Mouse (Mus musculus) lung, postnatal 0 days (tissue): ENCODE measurements at regions not wholly inside any gene's neighbourhood (a gene's known extent, or its start where the extent isn't known, plus 50 kb on each side); places are given as distances from the start of the nearest gene placed in this dataset.

Experiments
- ATAC-seq: fragments of 200-750 bp; cut with Nextera tagmentation; 2 replicates; pipeline ENCODE4 v1.8.0; 2017; ENCODE audit warnings: moderate library complexity
- DNase-seq: peaks from one replicate; pipeline ENCODE4 v3.0.0-alpha.2; 2016; ENCODE audit warnings: low spot score
- H3K27ac ChIP-seq: fragments of 300-500 bp; sonication (generic); 2 replicates; pipeline ENCODE4 v1.5.1; 2014; ENCODE audit warnings: antibody characterized with exemption, mild to moderate bottlenecking, low read length, mixed read lengths
- H3K27me3 ChIP-seq: fragments of 300-500 bp; sonication (generic); replicated peaks from 2 replicates; pipeline ENCODE4 v1.6.1; 2014; ENCODE audit warnings: low read length, mixed read lengths; ENCODE audit not compliant: insufficient read depth
- H3K36me3 ChIP-seq: fragments of 300-500 bp; sonication (generic); 2 replicates; pipeline ENCODE4 v1.6.1; 2014; ENCODE audit warnings: low read length, mixed read lengths; ENCODE audit not compliant: insufficient read depth
- H3K4me1 ChIP-seq: fragments of 300-500 bp; sonication (generic); 2 replicates; pipeline ENCODE4 v1.6.1; 2014; ENCODE audit warnings: antibody characterized with exemption, low read depth, low read length, mixed read lengths; ENCODE audit not compliant: insufficient read depth
- H3K4me2 ChIP-seq: fragments of 300-500 bp; sonication (generic); replicated peaks from 2 replicates; pipeline ENCODE4 v1.6.1; 2014; ENCODE audit warnings: low read depth, mild to moderate bottlenecking, low read length, moderate library complexity, mixed read lengths
- H3K4me3 ChIP-seq: fragments of 300-500 bp; sonication (generic); 2 replicates; pipeline ENCODE4 v1.5.1; 2014; ENCODE audit warnings: low read depth, low read length
- H3K9ac ChIP-seq: fragments of 300-500 bp; sonication (generic); replicated peaks from 2 replicates; pipeline ENCODE4 v1.6.1; 2014; ENCODE audit warnings: low read depth, mild to moderate bottlenecking
- H3K9me3 ChIP-seq: fragments of 300-500 bp; sonication (generic); 2 replicates; pipeline ENCODE4 v1.6.1; 2016; ENCODE audit warnings: low read length, mixed read lengths
- CTCF ChIP-seq: IDR thresholded peaks from 2 replicates; pipeline ENCODE4 v1.5.1; 2016; ENCODE audit warnings: antibody characterized with exemption, mild to moderate bottlenecking
- EP300 ChIP-seq: IDR thresholded peaks from 2 replicates; pipeline ENCODE4 v1.6.1; 2016; ENCODE audit warnings: antibody characterized with exemption, mild to moderate bottlenecking, control low read depth
- WGBS: fragments of 180-500 bp; shearing (Covaris S2); extraction: QIAGEN DNeasy Blood & Tissue Kit; methylation state at CpG from one replicate; pipeline ENCODE4 v1.1.7; 2014; 5-methylcytosine and 5-hydroxymethylcytosine counted together

DNA sequence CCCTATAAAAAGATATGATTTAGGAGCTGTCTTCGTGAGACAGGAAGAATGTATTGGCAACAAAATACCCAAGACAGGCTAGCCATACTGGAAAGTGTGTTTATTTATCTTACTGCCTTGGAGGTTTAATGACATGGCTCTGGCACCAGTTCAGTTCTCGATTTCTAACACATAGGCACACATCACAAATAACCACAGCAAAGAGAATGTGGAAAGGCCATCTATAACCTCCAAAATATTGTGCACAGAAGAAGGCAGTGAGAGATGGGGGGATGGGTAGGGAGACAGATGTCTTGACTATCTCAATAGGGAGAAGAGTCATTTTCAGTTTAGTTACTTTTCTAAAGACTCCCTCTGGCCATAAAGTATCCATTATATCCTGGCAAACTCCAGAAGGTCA lies 90.5 kb downstream of the Minar1 start:
- no peak for ATAC-seq

DNA sequence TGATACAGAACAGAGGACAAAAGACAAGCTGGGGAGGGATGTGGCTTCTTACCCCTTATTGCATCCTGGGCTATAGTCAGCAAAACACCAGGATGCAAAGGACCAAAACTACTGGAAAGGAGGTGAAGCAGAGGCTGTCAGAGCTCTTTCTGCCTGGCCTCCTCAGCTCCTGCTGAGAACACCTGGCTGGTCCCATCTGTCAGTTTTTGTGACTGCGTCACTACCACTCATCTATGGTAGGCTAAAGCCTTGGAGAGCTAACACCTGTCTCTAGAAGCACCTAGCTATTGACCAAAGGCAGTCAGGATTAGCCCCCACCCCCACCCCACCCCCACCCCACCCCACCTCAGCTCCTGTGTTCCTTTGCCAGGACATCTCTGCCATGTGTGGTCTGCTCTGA lies 98.8 kb downstream of the Minar1 start:
- Histone ChIP-seq H3K4me3 (no peak overlapping the region), H3K27me3 (no peaks in the 10 kb centered on the region), H3K9me3 (no peaks in the 10 kb centered on the region), H3K4me1 (no peaks in the 10 kb centered on the region), H3K27ac (no peak overlapping the region), H3K4me2 (no peak overlapping the region), H3K36me3 (no peaks in the 10 kb centered on the region), H3K9ac (no peak overlapping the region)
- 79% methylated on average over 1 of the region's 1 CpGs for WGBS
- DNase-seq: no peak
- TF ChIP-seq CTCF (no peak), EP300 (no peak)
- no peak for ATAC-seq

More for the DNA sequence above, 90.5 kb downstream of the Minar1 start:
- DNase-seq: no peak
- no peak overlapping the region for H3K4me3 ChIP-seq
- H3K9ac ChIP-seq: no peak overlapping the region
- H3K4me1 ChIP-seq: no peaks in the 10 kb centered on the region
- no peak overlapping the region for H3K27ac ChIP-seq
- WGBS: 20% methylated on average over 2 of the region's 2 CpGs
- TF ChIP-seq EP300: no peak
- no peak for TF ChIP-seq CTCF
- no peak overlapping the region for H3K4me2 ChIP-seq
- H3K36me3 ChIP-seq: no peaks in the 10 kb centered on the region
- no peaks in the 10 kb centered on the region for H3K9me3 ChIP-seq
- H3K27me3 ChIP-seq: no peaks in the 10 kb centered on the region

DNA sequence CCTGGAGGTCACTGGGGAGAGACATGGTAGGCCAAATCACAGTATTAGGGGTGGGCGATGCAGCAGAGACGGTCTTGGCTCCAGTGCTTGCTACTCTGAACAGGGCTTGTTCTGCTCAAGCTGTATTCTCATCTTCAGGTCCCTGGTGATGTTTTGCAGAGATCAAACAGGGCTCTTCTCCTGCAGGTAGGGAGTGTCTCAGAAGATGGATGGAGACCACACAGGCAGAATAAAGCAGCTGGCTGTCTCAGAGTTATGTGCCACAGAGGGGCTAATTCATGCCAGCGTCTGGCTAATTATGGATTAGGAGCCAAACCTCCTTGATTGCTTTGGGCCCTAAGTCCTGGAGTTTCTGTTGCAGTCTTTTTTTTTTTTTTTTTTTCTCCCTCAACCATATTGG lies 99.2 kb downstream of the Minar1 start:
- ATAC-seq (no peak), DNase-seq (no peak)
- 42% methylated on average over 3 of the region's 3 CpGs for WGBS
- Histone ChIP-seq H3K9ac (no peak overlapping the region), H3K4me2 (no peak overlapping the region), H3K27me3 (no peaks in the 10 kb centered on the region), H3K36me3 (no peaks in the 10 kb centered on the region), H3K27ac (no peak overlapping the region), H3K4me3 (no peak overlapping the region), H3K4me1 (no peaks in the 10 kb centered on the region), H3K9me3 (no peaks in the 10 kb centered on the region)
- no peak for TF ChIP-seq CTCF
- TF ChIP-seq EP300: no peak

DNA sequence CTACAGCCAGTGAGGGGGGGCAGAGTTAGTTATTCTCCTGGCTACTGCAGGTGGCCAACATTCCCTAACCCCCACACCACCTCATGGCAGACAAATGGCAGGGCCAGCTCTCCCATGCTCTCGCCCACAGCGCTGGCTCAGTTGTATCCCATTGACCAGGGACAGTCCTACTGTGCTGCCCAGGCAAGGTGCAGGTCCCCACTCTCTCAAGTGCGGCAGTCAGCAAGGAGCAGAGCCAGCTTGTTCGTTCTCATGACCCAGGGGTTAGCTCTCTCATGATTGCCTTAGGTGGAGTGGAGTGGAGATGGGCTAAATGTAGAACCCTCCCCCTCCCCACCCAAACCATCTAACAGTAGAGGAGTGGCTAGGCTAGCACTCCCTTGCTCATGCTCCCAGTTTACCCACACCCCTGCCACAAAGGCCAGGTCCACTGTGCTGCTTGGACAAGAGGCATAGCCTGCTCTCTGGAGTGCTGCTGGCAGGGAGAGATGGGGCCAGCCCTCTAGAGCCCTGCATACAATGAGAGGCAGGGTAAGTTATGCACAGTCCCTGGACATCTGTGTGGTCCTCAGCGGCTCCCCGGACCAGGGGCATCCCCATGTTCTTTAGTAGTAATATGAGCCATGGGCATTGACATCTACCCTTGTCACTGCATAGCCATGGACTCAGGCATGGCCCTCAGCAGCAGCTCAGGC lies 114.4 kb downstream of the Minar1 start:
- no peak for ATAC-seq
- Histone ChIP-seq H3K9me3 (no peaks in the 10 kb centered on the region), H3K36me3 (no peaks in the 10 kb centered on the region), H3K9ac (no peak overlapping the region), H3K27ac (no peak overlapping the region), H3K4me2 (no peak overlapping the region), H3K4me3 (no peak overlapping the region), H3K27me3 (no peaks in the 10 kb centered on the region), H3K4me1 (no peaks in the 10 kb centered on the region)
- no peak for DNase-seq
- 80% methylated on average over 6 of the region's 6 CpGs for WGBS
- TF ChIP-seq CTCF (no peak), EP300 (no peak)

DNA sequence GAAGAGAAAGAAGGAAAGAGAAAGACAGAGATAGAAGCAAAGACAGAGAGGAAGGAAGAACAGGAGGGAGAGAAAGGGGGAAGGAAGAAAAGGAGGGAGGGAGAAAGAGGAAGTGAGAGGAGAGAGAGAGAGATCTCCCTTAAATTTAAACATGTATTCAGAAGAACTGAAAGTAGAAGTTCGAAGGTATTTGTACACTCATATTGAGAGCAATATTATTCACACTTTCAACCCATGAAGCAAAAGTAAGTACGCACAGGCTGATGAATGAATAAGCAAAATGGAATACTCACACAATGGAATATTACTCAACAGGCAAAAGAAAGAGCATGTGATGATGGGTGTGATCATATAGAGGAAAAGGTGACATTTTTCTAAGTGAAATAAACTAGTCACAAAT lies 120.8 kb downstream of the Minar1 start:
- H3K27ac ChIP-seq: no peak overlapping the region
- no peaks in the 10 kb centered on the region for H3K27me3 ChIP-seq
- 83% methylated on average over 2 of the region's 2 CpGs for WGBS
- no peak overlapping the region for H3K4me2 ChIP-seq
- H3K4me3 ChIP-seq: no peak overlapping the region
- H3K9me3 ChIP-seq: no peaks in the 10 kb centered on the region
- ATAC-seq (no peak), DNase-seq (no peak)
- no peaks in the 10 kb centered on the region for H3K36me3 ChIP-seq
- TF ChIP-seq EP300 (no peak), CTCF (no peak)
- H3K4me1 ChIP-seq: no peaks in the 10 kb centered on the region
- H3K9ac ChIP-seq: no peak overlapping the region

DNA sequence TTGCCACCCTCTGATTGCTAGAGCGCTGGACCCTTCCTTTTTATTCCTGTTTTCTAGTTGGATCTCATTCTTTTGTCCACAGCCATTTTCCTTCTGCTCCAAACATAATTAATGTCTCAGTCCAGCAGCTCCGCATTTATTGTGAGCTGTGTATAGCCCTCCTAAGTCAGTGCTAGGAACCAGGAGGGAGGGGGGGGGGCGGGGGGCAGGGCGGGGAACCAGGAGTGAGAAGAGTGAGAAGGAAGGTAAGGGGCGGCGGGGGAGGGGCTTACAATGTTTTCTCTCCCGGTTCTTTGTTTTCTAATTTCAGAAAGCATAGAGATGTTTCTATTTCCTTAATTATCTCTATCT lies 125.6 kb downstream of the Minar1 start:
- Histone ChIP-seq H3K36me3 (no peaks in the 10 kb centered on the region), H3K9ac (no peak overlapping the region), H3K4me3 (no peak overlapping the region), H3K27me3 (no peaks in the 10 kb centered on the region), H3K4me2 (no peak overlapping the region), H3K9me3 (no peaks in the 10 kb centered on the region), H3K27ac (no peak overlapping the region), H3K4me1 (no peaks in the 10 kb centered on the region)
- WGBS: 22% methylated on average over 7 of the region's 7 CpGs
- TF ChIP-seq EP300: no peak
- no peak for DNase-seq
- no peak for ATAC-seq
